Mouse (Mus musculus) adrenal gland, postnatal 10 days (tissue): ENCODE data around the gene 1700084M14Rik. TPM values are rescaled to one million over a fixed set of nuclear protein-coding genes. Genes with fewer than 3 reads are reported as not detected.
"Not testable (repeated sequence)": the region's sequence is repeated elsewhere in the genome, so short reads cannot be mapped to it uniquely, and the experiment has no call there.

ENCODE experiments used
- DNase-seq: peaks from one replicate; pipeline ENCODE4 v3.0.0; 2021; ENCODE audit warnings: mixed read lengths
- long read RNA-seq, 2 experiments: library from polyadenylated mRNA; stranded (forward); transcript quantifications; one replicate each; pipeline ENCODE4 v2.0.0; 2021
- total RNA-seq, 2 experiments: library from RNA; stranded (reverse); gene quantifications; 2 replicates each; pipeline ENCODE4 v1.2.3; 2021

1700084M14Rik gene
- not detected for total RNA-seq
- long read RNA-seq, experiment 1, result 0 reads
- long read RNA-seq, experiment 2, result 0 reads

- not testable (repeated sequence) for DNase-seq
Measured at GRCm38 (mm10) chrX:91575811-91576210, at the start of gene 1700084M14Rik. 1700084M14Rik (minus strand) TSS chrX:91575911.

Other genes starting within 250 kb of the 1700084M14Rik start
- not detected for gene Mageb2, start 244.2 kb downstream of the 1700084M14Rik start, total RNA-seq
- gene Gm5072, start 183.4 kb downstream of the 1700084M14Rik start, total RNA-seq, result not detected
- not detected for gene Gm8914, start 95.8 kb downstream of the 1700084M14Rik start, total RNA-seq
- gene Gm14781, start 56.3 kb upstream of the 1700084M14Rik start, total RNA-seq, result not detected
- gene Mageb5, start 207.1 kb upstream of the 1700084M14Rik start, total RNA-seq, result not detected